Mouse (Mus musculus): Measurements from ENCODE around the gene Exoc4. TPM values are rescaled to one million over a fixed set of nuclear protein-coding genes. Genes with fewer than 3 reads are reported as not detected.

The Exoc4 gene
- total RNA-seq, 2 experiments from 2014 or later: 44.1 to 58.5 TPM

GRCm38 (mm10) chr6:33733602-33734001 is 484.7 kb downstream of the Exoc4 start:
- ATAC-seq (replicated peaks; ENCODE audit: poor library complexity, severe bottlenecking): no peak

- ATAC-seq (replicated peaks; ENCODE audit: poor library complexity, severe bottlenecking): no peak
Measured at GRCm38 (mm10) chr6:33734032-33734431, 485.1 kb downstream of the Exoc4 start.

GRCm38 (mm10) chr6:33738857-33739291 is 490.0 kb downstream of the Exoc4 start:
- peak; percentile 44 for ATAC-seq (replicated peaks; ENCODE audit: poor library complexity, severe bottlenecking)

- ATAC-seq (replicated peaks; ENCODE audit: poor library complexity, severe bottlenecking): no peak
Measured at GRCm38 (mm10) chr6:33739304-33739703, 490.4 kb downstream of the Exoc4 start.

GRCm38 (mm10) chr6:33755976-33756375 is 507.1 kb downstream of the Exoc4 start:
- peak; percentile 90 for ATAC-seq (replicated peaks; ENCODE audit: poor library complexity, severe bottlenecking)

- ATAC-seq (replicated peaks; ENCODE audit: poor library complexity, severe bottlenecking): no peak
Measured at GRCm38 (mm10) chr6:33761557-33761956, 512.7 kb downstream of the Exoc4 start.

- ATAC-seq (replicated peaks; ENCODE audit: poor library complexity, severe bottlenecking): no peak
Measured at GRCm38 (mm10) chr6:33763245-33763644, 514.4 kb downstream of the Exoc4 start.

GRCm38 (mm10) chr6:33763970-33764369 is 515.1 kb downstream of the Exoc4 start:
- no peak for ATAC-seq (replicated peaks; ENCODE audit: poor library complexity, severe bottlenecking)

GRCm38 (mm10) chr6:33769251-33769650 is 520.4 kb downstream of the Exoc4 start:
- ATAC-seq (replicated peaks; ENCODE audit: poor library complexity, severe bottlenecking): no peak

GRCm38 (mm10) chr6:33770021-33770420 is 521.1 kb downstream of the Exoc4 start:
- no peak for ATAC-seq (replicated peaks; ENCODE audit: poor library complexity, severe bottlenecking)

- ATAC-seq (replicated peaks; ENCODE audit: poor library complexity, severe bottlenecking): no peak
Measured at GRCm38 (mm10) chr6:33772551-33773315, 523.8 kb downstream of the Exoc4 start.

GRCm38 (mm10) chr6:33792604-33793003 is 543.7 kb downstream of the Exoc4 start:
- no peak for ATAC-seq (replicated peaks; ENCODE audit: poor library complexity, severe bottlenecking)

- no peak for ATAC-seq (replicated peaks; ENCODE audit: poor library complexity, severe bottlenecking)
Measured at GRCm38 (mm10) chr6:33801254-33801653, 552.4 kb downstream of the Exoc4 start.

- no peak for ATAC-seq (replicated peaks; ENCODE audit: poor library complexity, severe bottlenecking)
Measured at GRCm38 (mm10) chr6:33803481-33804098, 554.7 kb downstream of the Exoc4 start.

GRCm38 (mm10) chr6:33804775-33805174 is 555.9 kb downstream of the Exoc4 start:
- ATAC-seq (replicated peaks; ENCODE audit: poor library complexity, severe bottlenecking): no peak

- no peak for ATAC-seq (replicated peaks; ENCODE audit: poor library complexity, severe bottlenecking)
Measured at GRCm38 (mm10) chr6:33806072-33806782, 557.3 kb downstream of the Exoc4 start.

- no peak for ATAC-seq (replicated peaks; ENCODE audit: poor library complexity, severe bottlenecking)
Measured at GRCm38 (mm10) chr6:33814386-33814785, 565.5 kb downstream of the Exoc4 start.

- no peak for ATAC-seq (replicated peaks; ENCODE audit: poor library complexity, severe bottlenecking)
Measured at GRCm38 (mm10) chr6:33823171-33823570, 574.3 kb downstream of the Exoc4 start.

GRCm38 (mm10) chr6:33823777-33824302 is 575.0 kb downstream of the Exoc4 start:
- no peak for ATAC-seq (replicated peaks; ENCODE audit: poor library complexity, severe bottlenecking)

- ATAC-seq (replicated peaks; ENCODE audit: poor library complexity, severe bottlenecking): no peak
Measured at GRCm38 (mm10) chr6:33828499-33828898, 579.6 kb downstream of the Exoc4 start.

- no peak for ATAC-seq (replicated peaks; ENCODE audit: poor library complexity, severe bottlenecking)
Measured at GRCm38 (mm10) chr6:33829261-33829660, 580.4 kb downstream of the Exoc4 start.
